Mouse (Mus musculus): ENCODE results near the gene Rarres2. TPM values are rescaled to one million over a fixed set of nuclear protein-coding genes. Genes with fewer than 3 reads are reported as not detected.

Gene Rarres2
- total and polyA plus RNA-seq, 3 experiments, result 0.72 TPM; not detected in 2

- no peak for TF ChIP-seq MEF2A (IDR thresholded peaks at IDR 0.05; ENCODE audit: borderline replicate concordance, low read depth, low read length)
- TF ChIP-seq RCOR1 (conservative IDR thresholded peaks at IDR 0.05; ENCODE audit: low read depth, low read length), result no peak
- TF ChIP-seq POLR2AphosphoS2 (IDR thresholded peaks at IDR 0.05; ENCODE audit: low read depth, low read length), result no peak
- TF ChIP-seq EP300 (IDR thresholded peaks at IDR 0.05; ENCODE audit: low read length), result no peak
- TF ChIP-seq MAX (IDR thresholded peaks at IDR 0.05; ENCODE audit: low read length), result no peak
- TF ChIP-seq MAZ (IDR thresholded peaks at IDR 0.05; ENCODE audit: low read depth, low read length), result no peak
- no peak for TF ChIP-seq ZNF384 (IDR thresholded peaks at IDR 0.05; ENCODE audit: low read depth, low read length)
- TF ChIP-seq ZKSCAN1 (IDR thresholded peaks at IDR 0.05; ENCODE audit: borderline replicate concordance, low read depth, low read length), result no peak
- no peak for TF ChIP-seq GABPA (IDR thresholded peaks at IDR 0.05; ENCODE audit: insufficient replicate concordance, low read depth, low read length)
- no peak for TF ChIP-seq SIN3A (IDR thresholded peaks at IDR 0.05; ENCODE audit: low read length)
- TF ChIP-seq USF2 (conservative IDR thresholded peaks at IDR 0.05; ENCODE audit: low read depth, low read length), result no peak
- TF ChIP-seq MYC (IDR thresholded peaks at IDR 0.05; ENCODE audit: low read depth, low read length), result no peak
- TF ChIP-seq SMC3 (IDR thresholded peaks at IDR 0.05; ENCODE audit: low read depth, low read length), result no peak
- peaks cover under 1% of the 10 kb centered on the region for H3K9me3 ChIP-seq (replicated peaks; ENCODE audit: low read length)
- H3K36me3 ChIP-seq (replicated peaks in 1 of 2; ENCODE audit: control insufficient read depth in 1 of 2, insufficient read depth in 1 of 2, low read length in 1 of 2), result peaks cover 4 to 9% of the 10 kb centered on the region in 2 experiments
- dilution Hi-C loops (cut with MboI; ENCODE audit: extremely low pct_ligation_motif_present, extremely low pct_unique_long_range_greater_than_20kb, low sequenced_read_pairs) (no loop called here), in situ Hi-C loops (cut with MboI; ENCODE audit: low pct_ligation_motif_present, low pct_unique_long_range_greater_than_20kb, low sequenced_read_pairs) (no loop called here)
- H3K27ac ChIP-seq (ENCODE audit: insufficient read depth, low read depth), result no peak overlapping the region
- peaks cover 2% of the 10 kb centered on the region for H3K27me3 ChIP-seq (replicated peaks)
- H3K79me2 ChIP-seq (replicated peaks; ENCODE audit: control insufficient read depth, extremely low read depth, insufficient read depth, poor library complexity, severe bottlenecking), result peaks cover 20% of the 10 kb centered on the region
- no peak for DNase-seq (ENCODE audit: extremely low read depth)
- no peak overlapping the region for H3K9ac ChIP-seq (ENCODE audit: insufficient read depth, low read depth)
- H3K4me2 ChIP-seq (ENCODE audit: insufficient read depth, low read depth, poor library complexity, severe bottlenecking), result no peak overlapping the region
- H3K4me3 ChIP-seq (replicated peaks in 1 of 3; ENCODE audit: low read depth in 2 of 3, low read length in 2 of 3, poor library complexity in 1 of 3), result no peak overlapping the region
- H3K4me1 ChIP-seq (ENCODE audit: control insufficient read depth in 1 of 2, insufficient read depth in 2 of 2), result peaks cover 3 to 18% of the 10 kb centered on the region in 2 experiments; a peak in 3 of 4 replicates
Observed at GRCm38 (mm10) chr6:48591221-48591845, 18.7 kb upstream of the Rarres2 start.

- no peak within 1 kb of the TSS for H3K4me2 ChIP-seq (ENCODE audit: insufficient read depth, low read depth, poor library complexity, severe bottlenecking)
- no peak for DNase-seq (ENCODE audit: extremely low read depth)
- H3K4me1 ChIP-seq (ENCODE audit: control insufficient read depth in 1 of 2, insufficient read depth in 2 of 2), result peaks cover 0 to 7% of the 10 kb centered on the region in 2 experiments; a peak in 2 of 4 replicates
- no peak within 1 kb of the TSS for H3K4me3 ChIP-seq (replicated peaks in 1 of 3; ENCODE audit: low read depth in 2 of 3, low read length in 2 of 3, poor library complexity in 1 of 3)
- TF ChIP-seq MAX (IDR thresholded peaks at IDR 0.05; ENCODE audit: low read length) (no peak), UBTF (IDR thresholded peaks at IDR 0.05; ENCODE audit: low read depth, low read length) (no peak), CTCF (conservative IDR thresholded peaks at IDR 0.05 in 1 of 2, IDR thresholded peaks at IDR 0.05 in 1 of 2; ENCODE audit: low read depth in 2 of 2, low read length in 2 of 2) (no peak), NRF1 (IDR thresholded peaks at IDR 0.05; ENCODE audit: low read depth, low read length) (no peak), TBP (conservative IDR thresholded peaks at IDR 0.05; ENCODE audit: low read depth, low read length) (no peak), POLR2A (IDR thresholded peaks at IDR 0.05; ENCODE audit: low read depth, low read length) (no peak), ETS1 (conservative IDR thresholded peaks at IDR 0.05; ENCODE audit: low read depth, low read length) (no peak), MEF2A (IDR thresholded peaks at IDR 0.05; ENCODE audit: borderline replicate concordance, low read depth, low read length) (no peak), SIN3A (IDR thresholded peaks at IDR 0.05; ENCODE audit: low read length) (no peak), PAX5 (IDR thresholded peaks at IDR 0.05; ENCODE audit: low read length) (no peak), BHLHE40 (IDR thresholded peaks at IDR 0.05; ENCODE audit: low read depth, low read length) (no peak), MAFK (IDR thresholded peaks at IDR 0.05; ENCODE audit: insufficient replicate concordance, low read length) (no peak), USF2 (conservative IDR thresholded peaks at IDR 0.05; ENCODE audit: low read depth, low read length) (no peak), ZKSCAN1 (IDR thresholded peaks at IDR 0.05; ENCODE audit: borderline replicate concordance, low read depth, low read length) (no peak), MXI1 (IDR thresholded peaks at IDR 0.05; ENCODE audit: low read depth, low read length) (no peak), MAZ (IDR thresholded peaks at IDR 0.05; ENCODE audit: low read depth, low read length) (no peak), IRF4 (IDR thresholded peaks at IDR 0.05; ENCODE audit: low read depth, low read length) (no peak), JUND (conservative IDR thresholded peaks at IDR 0.05; ENCODE audit: low read depth, low read length) (no peak)
- dilution Hi-C loops (cut with MboI; ENCODE audit: extremely low pct_ligation_motif_present, extremely low pct_unique_long_range_greater_than_20kb, low sequenced_read_pairs) (no loop called here), in situ Hi-C loops (cut with MboI; ENCODE audit: low pct_ligation_motif_present, low pct_unique_long_range_greater_than_20kb, low sequenced_read_pairs) (no loop called here)
- peaks cover 2% of the 10 kb centered on the region for H3K27me3 ChIP-seq (replicated peaks)
- H3K79me2 ChIP-seq (replicated peaks; ENCODE audit: control insufficient read depth, extremely low read depth, insufficient read depth, poor library complexity, severe bottlenecking), result peaks cover 3% of the 10 kb centered on the region; the same call in 1 of the 2 replicates
- H3K9me3 ChIP-seq (replicated peaks; ENCODE audit: low read length), result peaks cover 3% of the 10 kb centered on the region
- no peak within 1 kb of the TSS for H3K27ac ChIP-seq (ENCODE audit: insufficient read depth, low read depth)
- no peaks in the 10 kb centered on the region for H3K36me3 ChIP-seq (replicated peaks in 1 of 2; ENCODE audit: control insufficient read depth in 1 of 2, insufficient read depth in 1 of 2, low read length in 1 of 2)
- H3K9ac ChIP-seq (ENCODE audit: insufficient read depth, low read depth), result no peak within 1 kb of the TSS
Observed at GRCm38 (mm10) chr6:48589194-48589750, 16.7 kb upstream of the Rarres2 start, which contains the start of gene Gm45021. Gene Gm45021, plus strand, starts transcription at chr6:48589610.

Measured in CH12.LX (cell line).